Mouse (Mus musculus): ENCODE measurements around the gene Socs3. TPM values are rescaled to one million over a fixed set of nuclear protein-coding genes. Genes with fewer than 3 reads are reported as not detected.

Gene Socs3
- total RNA-seq, 2 experiments from 2014 or later: 3.7 to 5.8 TPM

GRCm38 (mm10) chr11:117959166-117959565 is 10.7 kb downstream of the Socs3 start:
- no peak for DNase-seq
- intact Hi-C loops (cut with DNase I): no loop called here

GRCm38 (mm10) chr11:117958197-117958596 is 11.7 kb downstream of the Socs3 start:
- intact Hi-C loops (cut with DNase I): no loop called here
- DNase-seq: peak in 1 of 2 experiments; percentile 47

GRCm38 (mm10) chr11:117955621-117956020 is 14.2 kb downstream of the Socs3 start:
- DNase-seq: no peak
- intact Hi-C loops (cut with DNase I): no loop called here

GRCm38 (mm10) chr11:117954819-117955218 is 15.0 kb downstream of the Socs3 start:
- intact Hi-C loops (cut with DNase I): no loop called here
- no peak for DNase-seq

- DNase-seq: peak in 1 of 2 experiments; percentile 41
- intact Hi-C loops (cut with DNase I): no loop called here
Observed at GRCm38 (mm10) chr11:117954094-117954493, 15.8 kb downstream of the Socs3 start.

- intact Hi-C loops (cut with DNase I): no loop called here
- peak in 1 of 2 experiments; percentile 28 for DNase-seq
Observed at GRCm38 (mm10) chr11:117952174-117952933, 17.5 kb downstream of the Socs3 start.

- intact Hi-C loops (cut with DNase I): no loop called here
- no peak for DNase-seq
Observed at GRCm38 (mm10) chr11:117951391-117951790, 18.5 kb downstream of the Socs3 start.

GRCm38 (mm10) chr11:117949392-117950091 is 20.3 kb downstream of the Socs3 start:
- intact Hi-C loops (cut with DNase I): no loop called here

GRCm38 (mm10) chr11:117946996-117947419 is 22.8 kb downstream of the Socs3 start:
- intact Hi-C loops (cut with DNase I): no loop called here
- no peak for DNase-seq

More at GRCm38 (mm10) chr11:117949392-117950091, 20.3 kb downstream of the Socs3 start:
- peak; percentile 94 for DNase-seq

- peak in 1 of 2 experiments; percentile 27 for DNase-seq
- intact Hi-C loops (cut with DNase I): no loop called here
Observed at GRCm38 (mm10) chr11:117946195-117946979, 23.5 kb downstream of the Socs3 start.

GRCm38 (mm10) chr11:117941848-117942247 is 28.0 kb downstream of the Socs3 start:
- peak in 1 of 2 experiments; percentile 50 for DNase-seq
- intact Hi-C loops (cut with DNase I): no loop called here

- no peak for DNase-seq
- intact Hi-C loops (cut with DNase I): no loop called here
Observed at GRCm38 (mm10) chr11:117941325-117941834, 28.5 kb downstream of the Socs3 start.

- DNase-seq: no peak
- intact Hi-C loops (cut with DNase I): no loop called here
Observed at GRCm38 (mm10) chr11:117940881-117941280, 29.0 kb downstream of the Socs3 start.

GRCm38 (mm10) chr11:117939741-117940285 is 30.0 kb downstream of the Socs3 start:
- peak; percentile 91 to 92 for DNase-seq
- intact Hi-C loops (cut with DNase I): loop anchor here (2.0 kb wide), 1 partner anchor 23 kb away; no protein-coding TSS in a partner anchor

GRCm38 (mm10) chr11:117939004-117939730 is 30.7 kb downstream of the Socs3 start:
- intact Hi-C loops (cut with DNase I): loop anchor here (2.0 kb wide), 1 partner anchor 24 kb away; no protein-coding TSS in a partner anchor

GRCm38 (mm10) chr11:117936202-117936601 is 33.6 kb downstream of the Socs3 start:
- intact Hi-C loops (cut with DNase I): no loop called here
- DNase-seq: peak; percentile 84

More at GRCm38 (mm10) chr11:117939004-117939730, 30.7 kb downstream of the Socs3 start:
- DNase-seq: no peak

GRCm38 (mm10) chr11:117935616-117936015 is 34.2 kb downstream of the Socs3 start:
- DNase-seq: peak; percentile 67 to 74
- intact Hi-C loops (cut with DNase I): loop anchor here (1.0 kb wide), 1 partner anchor 23 kb away; no protein-coding TSS in a partner anchor

- intact Hi-C loops (cut with DNase I): loop anchor here (1.0 kb wide), 1 partner anchor 22 kb away; no protein-coding TSS in a partner anchor
- DNase-seq: no peak
Observed at GRCm38 (mm10) chr11:117934576-117935368, 35.1 kb downstream of the Socs3 start.

- intact Hi-C loops (cut with DNase I): no loop called here
- peak; percentile 66 to 68 for DNase-seq
Observed at GRCm38 (mm10) chr11:117934168-117934567, 35.7 kb downstream of the Socs3 start.

All from heart, postnatal 10 days (tissue).